Mouse (Mus musculus): Measurements from ENCODE around the gene Jkamp.

DNA sequence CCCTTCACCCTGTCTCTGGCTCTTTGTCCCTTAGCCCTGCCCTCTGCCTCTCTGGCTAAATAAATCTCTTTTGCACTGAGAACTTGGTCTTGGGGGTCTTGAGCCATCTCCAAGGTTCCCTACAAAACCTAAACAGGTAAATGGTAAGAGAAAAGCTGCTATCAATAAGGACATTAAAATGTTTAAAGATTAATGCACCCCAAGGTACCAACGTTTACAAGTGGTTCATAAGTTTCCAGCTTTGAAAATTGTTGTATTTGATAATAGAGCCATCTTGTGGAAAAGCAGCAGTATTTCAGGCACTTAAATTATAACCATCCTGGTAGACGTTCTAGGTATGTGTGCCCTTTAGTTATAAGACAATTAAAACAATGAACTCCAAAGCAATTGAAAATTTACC, 37.9 kb upstream of the Jkamp start:
- no peak for TF ChIP-seq POLR2AphosphoS2 (IDR thresholded peaks at IDR 0.05; ENCODE audit: low read length)
- TF ChIP-seq MXI1 (IDR thresholded peaks at IDR 0.05; ENCODE audit: low read depth, low read length), result no peak
